Mouse (Mus musculus) cerebellum, adult 2 months (tissue): Measurements from ENCODE around the gene Cse1l.

ENCODE experiments used
- CTCF ChIP-seq: fragments of 200-500 bp; IDR thresholded peaks from 2 replicates; pipeline ENCODE4 v1.5.1; 2011; ENCODE audit warnings: low read depth, mild to moderate bottlenecking, control low read depth, low read length, moderate library complexity, borderline replicate concordance; ENCODE audit not compliant: insufficient read depth
- POLR2A ChIP-seq: fragments of 200-500 bp; IDR thresholded peaks from 2 replicates; pipeline ENCODE4 v1.6.1; 2011; ENCODE audit warnings: low read length, control low read depth, borderline replicate concordance; ENCODE audit not compliant: insufficient read depth

GRCm38 (mm10) chr2:166874675-166875280 lies 31.1 kb upstream of the Cse1l start:
- TF ChIP-seq CTCF (no peak), POLR2A (no peak)
